ENCODE assay signal across 8 mouse cellular contexts in genomic region chr9:78107912-78108795, GRCm38 (mm10). TPM values are rescaled to one million over a fixed set of nuclear protein-coding genes. Genes with fewer than 3 reads are reported as not detected.
DNase-seq lines count a peak whose midpoint lies in the region; ATAC-seq and TF ChIP-seq lines count a peak whose summit lies in the region.

No protein-coding gene starts in this region.

- under 1% methylated on average over 80 of the region's 88 CpGs for WGBS in hindbrain, embryonic 12.5 days

- peak; percentile 46 for ATAC-seq in Patski
- peak; percentile 88 for ATAC-seq in hindbrain, embryonic 12.5 days (ENCODE audit: low FRiP score)

- no peak for DNase-seq in Patski (ENCODE audit: low read depth, low spot score)
- peak; percentile 88 for DNase-seq in cerebellum, adult 9-11 months
- DNase-seq in frontal cortex, adult 2 months (ENCODE audit: extremely low spot score in 1 of 2, low spot score in 1 of 2): peak; percentile 29 to 83
- peak; percentile 63 for DNase-seq in left cerebral cortex, adult 11 months (ENCODE audit: low spot score)
- peak; percentile 79 for DNase-seq in lung, postnatal 36 days
- peak; percentile 87 for DNase-seq in retina, embryonic 14.5 days (ENCODE audit: low spot score)
- DNase-seq in thymus, postnatal 36 days: peak; percentile 80 to 87

- no peaks in the 10 kb centered on the region for H3K36me3 ChIP-seq in hindbrain, embryonic 12.5 days

- no peaks in the 10 kb centered on the region for H3K9me3 ChIP-seq in hindbrain, embryonic 12.5 days (replicated peaks)

- CTCF ChIA-PET in Patski (lab: Charles Lee): interaction anchor here (1.0 to 1.1 kb wide), 2 partner anchors 22 to 96 kb away, joined by 3 read pairs; no protein-coding TSS in a partner anchor

- POLR2A ChIA-PET in Patski (lab: Charles Lee): interaction anchor here (0.7 to 0.8 kb wide), 2 partner anchors 19 to 361 kb away, joined by 3 to 6 read pairs; no protein-coding TSS in a partner anchor

- peak overlapping the region; percentile 84 for H3K4me3 ChIP-seq in hindbrain, embryonic 12.5 days

- no peak for TF ChIP-seq CTCF in Patski (IDR thresholded peaks at IDR 0.05)

- H3K4me1 ChIP-seq in hindbrain, embryonic 12.5 days: peaks cover 18% of the 10 kb centered on the region; the same call in 1 of the 2 replicates

- in situ Hi-C loops in Patski (cut with MboI; ENCODE audit: low pct_unique_long_range_greater_than_20kb): no loop called here

- H3K27me3 ChIP-seq in Patski: no peaks in the 10 kb centered on the region
- H3K27me3 ChIP-seq in hindbrain, embryonic 12.5 days: no peaks in the 10 kb centered on the region

- H3K4me2 ChIP-seq in hindbrain, embryonic 12.5 days (replicated peaks): peak overlapping the region; percentile 86

- H3K9ac ChIP-seq in hindbrain, embryonic 12.5 days: peak overlapping the region; percentile 91

- H3K27ac ChIP-seq in hindbrain, embryonic 12.5 days: peak overlapping the region; percentile 92

RNA-seq across cellular contexts. Expression of gene Fbxo9, which starts 0.7 kb away (rescaled TPM):
- 52.2 TPM for polyA plus RNA-seq in Patski (2021)
- polyA plus RNA-seq in frontal cortex, adult 2 months (2012; rRNA removed): 124 TPM in 2 replicates
- 42.0 and 43.1 TPM in 2 replicates for polyA plus RNA-seq in hindbrain, embryonic 12.5 days (2016; fragmentation: Nextera tagmentation; extraction: Ambion mirVana)

RNA-seq across cellular contexts. Expression of gene Ick, which starts 0.8 kb away (rescaled TPM):
- 19.0 TPM for polyA plus RNA-seq in Patski (2021)
- polyA plus RNA-seq in frontal cortex, adult 2 months (2012; rRNA removed): 15.6 and 16.2 TPM in 2 replicates
- 38.1 and 40.0 TPM in 2 replicates for polyA plus RNA-seq in hindbrain, embryonic 12.5 days (2016; fragmentation: Nextera tagmentation; extraction: Ambion mirVana)

RNA-seq across cellular contexts. Expression of gene Gcm1, which starts 56.4 kb away (rescaled TPM):
- 0.17 TPM for polyA plus RNA-seq in Patski (2021)
- polyA plus RNA-seq in frontal cortex, adult 2 months (2012; rRNA removed): 0.08 TPM in 1 of 2 replicates, not detected in the other
- not detected in 2 replicates for polyA plus RNA-seq in hindbrain, embryonic 12.5 days (2016; fragmentation: Nextera tagmentation; extraction: Ambion mirVana)
